Mouse (Mus musculus): Measurements from ENCODE around the gene Pde2a. TPM values are rescaled to one million over a fixed set of nuclear protein-coding genes. Genes with fewer than 3 reads are reported as not detected.

Pde2a gene
- total RNA-seq, 2 experiments from 2014 or later: 6.0 to 19.4 TPM

DNA sequence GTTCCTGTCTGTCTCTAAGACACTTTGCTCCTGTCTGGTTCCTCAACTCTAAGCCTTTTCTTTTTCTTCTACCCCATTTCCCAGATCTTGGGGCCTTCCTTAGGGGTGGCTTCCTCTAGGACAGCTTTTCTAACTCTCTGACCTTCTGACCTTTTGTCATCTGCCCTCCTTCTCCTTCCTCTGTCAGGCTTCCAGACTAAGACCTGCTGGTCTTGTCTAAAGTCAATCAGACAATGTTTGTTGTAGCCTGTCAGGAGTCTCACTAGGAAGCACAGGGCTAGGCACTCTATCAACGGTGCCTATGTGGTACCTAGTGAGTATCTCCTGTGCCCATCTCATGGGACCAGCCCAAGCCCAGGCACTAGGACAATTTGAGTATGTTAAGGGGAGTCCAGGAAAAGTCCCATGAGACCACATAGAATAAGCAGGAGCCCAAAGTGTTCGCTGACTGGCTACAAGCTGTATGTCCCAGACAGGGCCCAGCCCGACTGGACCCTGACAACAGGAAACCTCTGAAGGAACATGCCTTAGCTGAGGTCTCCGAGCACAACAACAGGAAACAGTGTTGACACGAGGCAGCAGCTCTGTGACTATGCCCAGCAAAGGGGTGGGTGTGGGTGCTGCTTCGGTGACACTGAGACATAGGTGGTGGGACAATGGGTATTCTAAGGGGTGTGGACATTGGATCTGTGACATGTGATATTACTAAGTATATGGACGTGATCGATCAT lies 44.5 kb downstream of the Pde2a start:
- ATAC-seq (replicated peaks; ENCODE audit: low FRiP score, low TSS enrichment, poor library complexity, severe bottlenecking): no peak

DNA sequence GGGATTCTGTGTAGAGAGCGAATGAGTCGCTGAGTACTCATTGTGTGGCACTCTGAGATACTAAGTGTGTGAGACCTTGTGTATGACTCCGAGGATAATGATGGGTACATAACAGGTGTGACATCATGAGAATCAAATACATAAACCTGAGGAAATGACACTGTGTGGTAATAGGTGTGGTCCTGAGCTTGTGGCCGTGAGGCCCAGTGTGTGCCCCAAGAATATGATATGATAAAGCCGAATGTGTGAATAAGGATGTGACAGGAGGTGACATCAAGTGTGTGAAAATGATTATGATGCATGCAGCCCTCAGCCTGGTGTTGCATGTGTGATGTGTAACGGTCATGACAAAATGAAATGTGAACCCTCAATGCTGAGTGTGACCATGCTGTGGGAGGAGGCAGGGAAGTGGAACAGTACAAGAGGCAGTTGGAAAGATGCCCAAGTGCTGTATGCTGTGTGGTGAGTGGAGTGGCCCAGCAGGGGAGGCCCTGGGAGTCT lies 45.1 kb downstream of the Pde2a start:
- no peak for ATAC-seq (replicated peaks; ENCODE audit: low FRiP score, low TSS enrichment, poor library complexity, severe bottlenecking)

DNA sequence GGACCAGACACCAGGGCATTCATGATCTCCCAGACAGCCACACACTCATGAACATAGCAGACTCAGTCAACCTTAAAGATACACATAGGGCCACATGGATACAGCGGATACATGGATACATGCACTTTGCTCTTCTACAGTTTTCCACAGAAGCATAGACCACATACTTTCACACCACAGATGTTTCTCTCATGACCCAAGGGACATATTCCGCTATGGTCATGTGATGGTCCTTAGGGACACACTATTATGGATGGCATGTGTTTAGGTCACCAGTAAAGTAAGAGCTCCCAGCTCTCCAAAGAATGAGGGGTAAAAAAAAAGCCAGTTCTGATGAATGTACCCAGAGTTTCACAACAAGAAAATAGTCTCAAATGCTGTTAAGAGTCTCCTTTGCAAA lies 49.9 kb downstream of the Pde2a start:
- no peak for ATAC-seq (replicated peaks; ENCODE audit: low FRiP score, low TSS enrichment, poor library complexity, severe bottlenecking)

DNA sequence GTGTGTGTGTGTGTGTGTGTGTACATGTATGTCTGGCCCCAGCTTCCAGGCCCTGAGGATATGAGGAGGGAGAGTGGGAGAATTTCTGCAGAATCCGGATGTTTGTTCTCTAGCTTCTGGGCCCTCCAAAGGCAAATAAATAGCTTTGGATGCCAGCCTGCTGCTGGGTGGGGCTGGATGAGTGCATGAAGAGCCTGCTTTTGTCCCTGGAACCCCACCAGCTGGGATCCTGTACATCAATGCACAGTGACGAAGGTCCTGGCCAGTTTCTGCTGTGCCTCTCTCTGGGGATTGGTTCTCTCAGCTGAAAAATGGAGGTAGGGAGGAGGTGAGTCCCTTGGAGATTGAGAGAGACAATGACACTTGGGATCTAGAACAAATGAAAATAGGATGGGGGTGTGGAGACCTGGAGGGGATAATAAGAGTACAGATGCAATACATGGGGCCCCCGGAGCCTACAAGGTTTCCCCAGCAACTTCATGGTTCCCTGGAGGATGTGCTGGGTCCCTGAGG lies 50.5 kb downstream of the Pde2a start:
- no peak for ATAC-seq (replicated peaks; ENCODE audit: low FRiP score, low TSS enrichment, poor library complexity, severe bottlenecking)

DNA sequence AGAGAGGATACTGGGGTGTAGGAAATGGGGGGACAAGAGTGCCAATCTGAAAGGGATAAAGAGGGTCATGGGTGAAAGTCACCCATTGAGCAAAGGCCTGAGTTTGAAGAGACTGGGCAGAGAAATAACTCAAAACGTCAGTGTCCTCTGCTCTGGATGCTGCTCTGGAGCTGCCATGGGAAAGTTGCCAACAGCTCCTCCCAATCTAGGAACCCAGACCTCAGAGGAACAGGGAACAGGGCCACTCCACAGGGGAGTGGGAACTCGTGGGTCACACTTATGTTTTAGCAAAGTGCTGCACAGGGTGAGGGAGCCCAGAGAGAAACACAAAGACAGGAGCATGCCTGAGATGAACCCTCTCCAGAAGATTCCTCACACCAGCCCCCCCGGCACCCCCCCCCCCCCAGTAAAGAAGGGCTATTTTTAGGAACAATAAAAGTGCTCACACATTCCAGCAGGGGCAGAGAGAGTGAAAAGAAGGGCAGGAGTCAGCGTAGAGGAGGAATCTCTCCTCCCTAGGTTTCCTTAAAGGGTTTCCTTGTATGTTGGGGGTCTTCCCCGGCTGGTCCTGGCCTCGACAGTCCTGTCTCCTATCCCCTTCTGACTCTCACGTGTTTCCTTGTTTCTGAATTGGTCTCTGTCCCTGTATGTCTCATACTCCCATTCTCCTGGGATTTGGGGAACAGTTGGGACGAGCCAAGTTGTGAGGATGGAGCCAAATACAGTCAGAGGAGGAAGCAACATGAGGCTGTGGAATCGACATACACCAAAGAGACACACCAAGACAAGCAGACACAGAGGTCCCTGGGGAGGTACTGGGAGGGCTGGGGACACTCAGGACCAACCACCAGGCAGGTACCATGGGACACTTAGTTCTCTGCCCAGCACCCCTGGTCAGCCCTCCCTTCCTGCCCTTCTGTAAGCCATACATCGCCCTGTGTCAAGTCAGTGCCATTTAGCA lies 51.4 kb downstream of the Pde2a start:
- ATAC-seq (replicated peaks; ENCODE audit: low FRiP score, low TSS enrichment, poor library complexity, severe bottlenecking): no peak

DNA sequence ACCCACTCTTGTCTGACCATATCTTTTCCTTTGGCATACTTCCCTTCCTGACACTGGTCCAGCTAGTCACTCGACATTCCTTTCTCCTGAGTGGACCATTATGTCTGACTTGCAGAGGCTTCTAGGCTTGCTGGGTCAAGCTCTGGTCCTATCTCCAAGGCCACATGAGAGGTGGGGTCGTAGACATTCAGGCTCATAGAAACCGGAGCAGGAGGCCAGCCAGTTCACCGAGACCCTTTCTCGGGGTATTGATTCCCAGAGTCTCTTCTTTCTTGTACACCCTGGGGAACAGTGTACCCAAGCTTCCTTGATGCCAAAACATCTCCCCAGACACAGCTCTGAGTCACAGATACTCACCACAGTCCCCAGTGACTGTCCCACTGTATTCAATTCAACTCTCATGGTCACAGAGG lies 52.9 kb downstream of the Pde2a start:
- no peak for ATAC-seq (replicated peaks; ENCODE audit: low FRiP score, low TSS enrichment, poor library complexity, severe bottlenecking)

DNA sequence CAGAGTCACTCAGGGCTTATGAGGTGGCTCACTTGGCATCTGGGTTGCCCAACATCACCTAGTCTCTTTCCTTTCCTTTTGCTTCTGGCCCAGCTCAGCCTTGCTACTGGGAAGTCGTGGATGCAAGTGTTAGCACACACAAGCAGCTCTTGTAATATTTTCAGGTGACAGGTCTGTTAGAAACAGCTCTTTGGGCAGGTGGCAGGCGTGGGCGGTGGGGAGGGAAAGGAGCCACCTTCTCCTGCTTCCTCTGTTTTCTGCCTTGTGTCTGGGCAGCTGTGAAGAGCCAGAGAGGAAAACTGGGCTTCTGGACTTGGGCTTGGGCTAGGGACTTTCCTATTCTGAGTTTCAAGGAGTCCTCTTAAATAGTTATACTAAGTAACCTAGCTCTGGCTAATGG lies 54.5 kb downstream of the Pde2a start:
- ATAC-seq (replicated peaks; ENCODE audit: low FRiP score, low TSS enrichment, poor library complexity, severe bottlenecking): no peak

DNA sequence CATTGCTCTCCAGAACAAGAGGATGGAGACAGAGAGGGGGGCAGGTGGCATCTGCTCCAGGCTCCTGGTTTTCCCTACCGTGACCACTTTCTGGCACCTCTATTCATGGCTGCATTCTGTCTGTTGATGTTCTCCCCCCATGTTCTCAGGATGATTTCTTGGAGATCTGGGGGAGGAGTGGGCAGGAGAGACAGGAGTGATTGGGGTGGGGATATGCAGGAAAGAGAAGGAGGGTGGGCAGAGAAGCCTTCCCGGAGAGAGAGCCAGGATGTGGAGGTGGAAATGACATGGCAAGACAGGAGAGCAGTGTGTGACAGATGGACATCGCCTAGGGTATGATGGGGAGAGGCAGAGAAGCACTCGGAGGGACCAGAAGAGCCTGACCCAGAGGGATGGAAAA lies 55.0 kb downstream of the Pde2a start:
- ATAC-seq (replicated peaks; ENCODE audit: low FRiP score, low TSS enrichment, poor library complexity, severe bottlenecking): no peak

DNA sequence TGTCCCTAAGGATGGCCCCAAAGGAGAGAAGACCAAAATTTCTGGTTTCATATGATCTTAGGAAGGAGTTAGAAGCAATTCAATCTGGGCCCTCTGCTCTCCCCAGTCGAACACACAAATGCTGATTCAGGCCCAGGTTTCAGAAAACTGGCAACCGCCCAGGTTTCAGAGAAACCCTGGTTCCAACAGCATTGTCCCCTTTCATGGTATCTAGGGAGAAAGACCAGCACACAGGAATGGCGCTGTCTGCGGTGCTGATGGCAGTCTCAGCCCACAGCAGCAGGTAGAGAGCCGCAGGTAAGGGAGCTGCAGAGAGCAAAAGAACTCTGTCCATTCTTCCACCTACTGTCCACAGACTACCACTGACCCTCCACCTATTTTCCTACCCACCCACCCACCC lies 55.7 kb downstream of the Pde2a start:
- no peak for ATAC-seq (replicated peaks; ENCODE audit: low FRiP score, low TSS enrichment, poor library complexity, severe bottlenecking)

DNA sequence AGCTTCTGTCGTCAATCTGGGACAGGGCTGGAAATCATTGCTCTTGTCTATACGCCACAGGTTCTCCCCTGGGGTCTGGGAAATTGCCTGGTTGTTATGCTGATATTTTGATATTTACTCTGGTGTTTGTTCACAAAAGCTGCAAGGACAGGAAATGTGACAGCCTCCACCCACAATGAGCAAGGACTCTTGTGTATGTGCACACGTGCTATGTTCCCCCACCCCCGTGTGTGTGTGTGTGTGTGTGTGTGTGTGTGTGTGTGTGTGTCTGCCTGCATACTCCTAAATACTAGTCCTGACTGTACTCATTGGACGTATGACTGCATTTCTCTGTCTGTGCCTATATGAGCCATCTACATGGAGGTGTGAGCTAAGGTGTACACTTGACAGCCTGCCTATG lies 56.6 kb downstream of the Pde2a start:
- no peak for ATAC-seq (replicated peaks; ENCODE audit: low FRiP score, low TSS enrichment, poor library complexity, severe bottlenecking)

DNA sequence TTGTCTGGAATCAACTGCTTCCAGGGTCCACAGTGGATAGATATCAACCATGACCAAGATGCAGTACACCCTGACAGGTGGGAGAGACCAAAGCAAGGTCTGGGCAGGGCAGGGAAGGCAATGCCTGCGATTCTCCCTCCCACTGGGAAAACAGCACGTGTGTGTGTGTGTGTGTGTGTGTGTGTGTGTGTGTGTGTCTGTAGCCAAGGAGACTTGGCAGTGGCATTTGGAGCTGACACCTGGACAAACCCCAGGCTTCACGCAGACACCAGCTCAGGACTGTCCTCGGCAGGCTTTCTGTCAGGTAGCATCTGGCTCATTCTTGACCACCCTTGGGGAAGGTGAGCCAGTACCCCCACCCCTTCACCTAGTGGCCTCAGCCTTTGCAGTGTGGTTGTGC lies 58.4 kb downstream of the Pde2a start:
- no peak for ATAC-seq (replicated peaks; ENCODE audit: low FRiP score, low TSS enrichment, poor library complexity, severe bottlenecking)

DNA sequence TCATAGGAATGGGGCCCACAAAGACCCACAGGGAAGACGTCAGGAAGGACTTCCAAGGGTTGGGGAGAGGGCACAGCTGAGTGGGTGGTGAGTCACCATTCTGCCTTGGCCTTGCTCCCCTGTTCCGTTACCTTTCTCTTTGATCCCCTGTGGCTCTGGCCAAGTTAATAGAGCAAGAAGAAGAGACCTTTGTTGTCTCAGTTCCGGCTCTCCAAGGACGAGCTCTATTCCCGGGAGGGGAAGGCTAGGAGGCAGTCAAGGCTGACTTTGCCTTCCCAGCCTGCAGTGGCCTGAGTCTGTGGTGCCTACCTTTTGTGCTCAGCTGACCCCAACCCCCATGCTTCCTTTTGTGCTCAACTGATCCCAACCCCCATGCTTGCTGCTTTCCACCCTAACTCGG lies 59.2 kb downstream of the Pde2a start:
- no peak for ATAC-seq (replicated peaks; ENCODE audit: low FRiP score, low TSS enrichment, poor library complexity, severe bottlenecking)

DNA sequence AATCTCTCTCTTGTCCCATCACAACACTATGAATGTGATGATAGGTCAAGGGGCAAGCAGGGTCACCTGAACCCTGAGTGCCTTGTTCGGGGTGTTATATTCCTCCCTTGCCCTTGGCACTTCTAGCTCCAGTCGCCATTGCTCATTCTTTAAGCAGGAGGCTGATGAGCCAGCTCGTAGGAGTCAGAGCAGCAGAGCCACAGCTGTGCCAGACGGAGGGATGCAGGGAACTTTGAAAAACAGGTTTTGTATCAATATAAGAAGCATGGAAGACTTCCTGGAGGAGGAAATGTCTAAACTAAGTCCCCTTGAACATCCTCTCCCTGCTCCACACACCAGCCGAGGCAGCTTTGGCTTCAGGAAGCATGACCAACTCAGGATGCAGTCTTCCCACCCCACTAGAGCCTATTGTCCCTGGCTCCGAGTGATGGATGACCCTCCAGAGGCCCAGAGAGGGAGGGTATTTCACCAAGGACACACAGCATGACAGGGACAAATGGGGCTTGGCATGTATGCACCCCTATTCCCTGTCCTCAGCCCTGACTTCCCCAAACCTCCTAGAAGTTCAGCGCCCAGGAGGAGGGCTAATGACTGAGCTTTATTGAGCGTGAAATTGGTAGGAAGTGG lies 60.5 kb downstream of the Pde2a start:
- ATAC-seq (replicated peaks; ENCODE audit: low FRiP score, low TSS enrichment, poor library complexity, severe bottlenecking): no peak

DNA sequence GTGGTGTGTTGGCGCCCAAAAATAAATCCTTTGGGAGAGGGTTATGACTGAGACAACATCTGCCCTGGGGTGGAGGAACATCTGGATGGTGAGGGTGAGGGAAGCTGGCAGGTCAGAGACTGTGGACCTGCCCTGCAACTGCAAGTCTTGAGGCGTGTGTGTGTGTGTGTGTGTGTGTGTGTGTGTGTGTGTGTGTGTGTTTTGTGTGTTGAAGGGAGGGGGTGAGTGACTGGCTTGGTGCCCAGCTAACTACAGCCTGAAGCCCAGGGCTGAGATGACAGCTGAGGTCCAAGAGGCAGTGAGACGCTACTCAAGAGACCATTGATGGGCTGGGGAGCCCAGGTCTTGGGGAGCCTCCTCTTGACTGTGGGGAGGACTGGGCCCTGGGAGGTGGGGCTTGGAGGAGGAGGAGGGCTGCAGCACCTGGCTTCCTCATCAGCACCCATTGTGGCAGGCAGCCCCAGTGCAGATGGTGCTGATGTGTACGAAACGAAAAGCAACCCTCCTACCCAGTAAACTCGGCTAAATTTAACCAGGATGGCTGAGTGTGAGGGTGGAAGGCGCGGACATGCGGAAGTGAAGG lies 61.1 kb downstream of the Pde2a start:
- ATAC-seq (replicated peaks; ENCODE audit: low FRiP score, low TSS enrichment, poor library complexity, severe bottlenecking): no peak

DNA sequence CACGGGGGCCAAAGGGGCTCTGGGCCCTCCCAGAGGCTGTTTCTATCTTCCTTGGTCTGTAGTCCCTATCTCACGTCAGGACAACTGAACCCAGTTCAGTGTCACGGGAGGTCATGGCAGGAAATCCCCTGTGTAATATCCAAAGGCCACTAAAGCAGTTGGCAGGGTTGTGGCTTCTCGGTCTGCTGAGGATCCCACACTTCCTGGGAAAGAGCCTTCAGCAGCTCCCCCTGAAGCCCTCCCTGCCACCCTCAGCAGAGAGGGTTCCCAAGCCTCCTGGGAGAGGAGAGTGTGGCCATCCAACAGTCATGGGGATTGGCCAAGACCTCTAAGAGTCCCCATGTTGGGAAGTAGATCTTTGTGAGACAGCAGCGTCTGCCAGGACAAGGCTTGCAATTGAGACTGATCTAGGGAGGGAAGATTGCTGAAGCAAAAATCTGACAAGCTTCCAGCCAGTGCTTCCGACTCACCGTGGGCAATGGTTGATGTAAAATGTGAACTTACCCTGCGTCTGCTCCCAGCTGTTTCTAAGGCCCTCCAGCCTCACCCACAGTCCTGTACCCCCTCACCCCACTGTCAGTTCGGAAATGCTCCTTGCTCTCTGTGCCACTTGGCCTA lies 62.1 kb downstream of the Pde2a start:
- ATAC-seq (replicated peaks; ENCODE audit: low FRiP score, low TSS enrichment, poor library complexity, severe bottlenecking): 0 out of 2 replicates have a peak, but pooled peaks have one; percentile 1

DNA sequence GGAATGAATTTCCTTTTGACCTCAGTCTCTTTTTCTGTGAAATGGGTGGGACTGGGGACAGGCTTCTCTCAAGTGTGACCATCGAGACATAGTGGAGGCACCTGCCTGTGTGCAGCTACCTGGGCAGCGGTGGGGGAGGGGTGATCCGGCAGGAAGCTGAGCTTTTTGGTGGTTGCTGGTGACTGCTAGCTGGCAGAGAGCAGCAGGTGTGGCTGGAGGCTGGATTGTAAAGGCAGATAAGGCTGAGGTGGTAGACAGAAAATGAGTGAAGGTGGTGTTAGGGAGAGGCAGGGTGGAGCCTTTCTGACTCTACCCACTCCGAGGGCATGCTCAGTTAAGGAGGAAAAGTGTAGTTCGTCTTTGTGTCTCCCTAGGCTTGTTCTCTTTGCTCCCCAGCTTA lies 65.6 kb downstream of the Pde2a start:
- ATAC-seq (replicated peaks; ENCODE audit: low FRiP score, low TSS enrichment, poor library complexity, severe bottlenecking): no peak

DNA sequence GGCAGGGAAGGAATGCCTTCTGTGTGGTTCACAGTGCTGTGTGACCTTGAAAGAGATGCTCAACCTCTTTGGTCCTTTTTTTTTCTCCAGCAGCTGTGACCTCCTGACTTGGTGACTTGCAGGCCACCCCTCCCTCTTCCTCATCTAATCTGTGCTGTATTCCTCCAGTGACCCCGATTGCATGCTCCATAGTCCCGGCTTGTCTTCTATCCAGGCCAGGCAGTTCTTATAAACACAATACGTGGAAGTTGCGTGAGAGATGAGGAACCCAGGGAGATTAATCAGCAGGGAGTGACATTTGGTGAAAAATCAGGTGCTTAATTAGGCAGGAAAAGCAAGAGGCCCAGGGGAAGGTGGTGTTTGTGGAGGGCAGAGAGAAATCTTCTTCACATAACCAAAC lies 69.5 kb downstream of the Pde2a start:
- ATAC-seq (replicated peaks; ENCODE audit: low FRiP score, low TSS enrichment, poor library complexity, severe bottlenecking): no peak

DNA sequence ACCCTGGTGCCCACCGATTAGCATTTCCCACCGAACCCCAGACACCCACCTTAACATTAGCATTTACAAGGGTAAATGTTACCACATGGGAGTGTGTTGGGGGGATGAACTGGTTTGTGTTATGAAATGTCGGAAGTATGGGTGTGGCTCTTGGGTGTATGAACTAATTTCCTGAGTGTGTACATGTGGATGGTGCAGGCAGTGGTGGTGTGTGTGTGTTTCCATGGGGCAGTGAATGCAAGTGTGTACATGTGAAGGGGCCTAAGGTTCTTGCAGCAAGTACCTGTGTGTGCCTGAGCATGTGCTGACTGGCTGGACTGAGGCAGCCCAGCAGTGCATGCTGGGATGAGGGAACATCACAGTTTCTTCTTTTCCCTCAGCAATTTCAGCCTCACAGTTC lies 76.9 kb downstream of the Pde2a start:
- no peak for ATAC-seq (replicated peaks; ENCODE audit: low FRiP score, low TSS enrichment, poor library complexity, severe bottlenecking)

DNA sequence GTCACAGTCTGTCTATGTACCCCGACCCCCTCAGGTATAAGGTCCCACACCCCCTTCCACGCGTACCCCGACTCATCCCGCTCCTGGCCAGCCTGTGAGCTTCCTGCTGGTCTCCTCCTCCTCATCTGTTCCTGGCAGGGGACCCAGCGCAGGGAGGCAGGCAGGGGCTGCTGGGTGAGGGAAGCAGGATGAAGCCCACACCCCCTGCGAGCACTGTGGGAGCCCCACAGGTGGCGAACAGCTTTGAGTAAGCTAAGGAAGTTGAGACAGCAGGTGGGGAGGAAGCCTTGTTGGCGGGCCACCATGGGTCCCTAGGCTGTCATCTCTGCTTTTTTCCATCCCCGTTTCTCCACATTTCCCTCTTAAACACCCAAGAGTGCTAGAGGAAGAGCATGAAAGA lies 77.8 kb downstream of the Pde2a start:
- ATAC-seq (replicated peaks; ENCODE audit: low FRiP score, low TSS enrichment, poor library complexity, severe bottlenecking): no peak
